Mouse (Mus musculus): ENCODE measurements at regions not wholly inside any gene's neighbourhood (a gene's known extent, or its start where the extent isn't known, plus 50 kb on each side); places are given as distances from the start of the nearest gene placed in this dataset.

- ATAC-seq (ENCODE audit: insufficient read depth) (no peak), DNase-seq (ENCODE audit: low read depth in 3 of 3, low spot score in 3 of 3) (no peak)
- Histone ChIP-seq H3K9ac (replicated peaks) (no peak overlapping the region), H3K4me1 (replicated peaks; ENCODE audit: control insufficient read depth in 2 of 2, insufficient read depth in 2 of 2, low read length in 1 of 2) (no peaks in the 10 kb centered on the region), H3K4me2 (ENCODE audit: low read depth) (no peak overlapping the region), H3K27ac (no peak overlapping the region), H3K36me3 (replicated peaks; ENCODE audit: control insufficient read depth, insufficient read depth, low read depth) (no peaks in the 10 kb centered on the region), H3K4me3 (ENCODE audit: insufficient read depth in 1 of 2, low read depth in 2 of 2, low read length in 2 of 2) (no peak overlapping the region), H3K27me3 (ENCODE audit: control insufficient read depth, insufficient read depth, low read length) (no peaks in the 10 kb centered on the region), H3K9me3 (ENCODE audit: control insufficient read depth, low read length) (no peaks in the 10 kb centered on the region)
- 80% methylated on average over 9 of the region's 9 CpGs for WGBS (ENCODE audit: insufficient replicate concordance)
- TF ChIP-seq CTCF (IDR thresholded peaks at IDR 0.05; ENCODE audit: low read depth): no peak
- TF ChIP-seq EP300 (IDR thresholded peaks at IDR 0.05; ENCODE audit: low read depth): no peak
Observed at GRCm38 (mm10) chr3:137728689-137729088, 57.4 kb downstream of the Gm21962 start.

DNA sequence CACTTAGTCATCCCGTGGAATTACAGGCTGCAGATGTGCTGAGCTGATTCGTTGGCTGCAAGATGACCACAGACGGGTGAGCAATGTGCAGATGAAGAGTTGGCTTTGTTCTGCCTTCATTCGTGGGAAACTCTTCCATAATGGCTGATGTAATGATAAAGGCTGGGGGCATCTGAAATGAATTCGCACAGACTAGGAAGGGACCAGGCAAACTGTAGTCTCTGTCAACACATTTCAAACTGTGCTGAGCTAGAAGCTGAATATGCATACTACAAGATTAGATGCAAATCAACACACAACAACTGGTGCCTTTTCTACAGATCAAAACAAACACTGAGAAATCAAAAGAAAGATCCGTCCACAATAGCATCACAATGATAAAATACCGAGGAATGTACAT lies 58.1 kb downstream of the Gm21962 start:
- no peak overlapping the region for H3K4me2 ChIP-seq (ENCODE audit: low read depth)
- no peaks in the 10 kb centered on the region for H3K9me3 ChIP-seq (ENCODE audit: control insufficient read depth, low read length)
- no peak for DNase-seq (ENCODE audit: low read depth in 3 of 3, low spot score in 3 of 3)
- H3K9ac ChIP-seq (replicated peaks): no peak overlapping the region
- no peak overlapping the region for H3K4me3 ChIP-seq (ENCODE audit: insufficient read depth in 1 of 2, low read depth in 2 of 2, low read length in 2 of 2)
- H3K36me3 ChIP-seq (replicated peaks; ENCODE audit: control insufficient read depth, insufficient read depth, low read depth): no peaks in the 10 kb centered on the region
- ATAC-seq (ENCODE audit: insufficient read depth): no peak
- H3K27me3 ChIP-seq (ENCODE audit: control insufficient read depth, insufficient read depth, low read length): no peaks in the 10 kb centered on the region
- WGBS (ENCODE audit: insufficient replicate concordance): 53% methylated on average over 7 of the region's 7 CpGs
- H3K4me1 ChIP-seq (replicated peaks; ENCODE audit: control insufficient read depth in 2 of 2, insufficient read depth in 2 of 2, low read length in 1 of 2): no peaks in the 10 kb centered on the region
- no peak for TF ChIP-seq CTCF (IDR thresholded peaks at IDR 0.05; ENCODE audit: low read depth)
- no peak for TF ChIP-seq EP300 (IDR thresholded peaks at IDR 0.05; ENCODE audit: low read depth)
- no peak overlapping the region for H3K27ac ChIP-seq

DNA sequence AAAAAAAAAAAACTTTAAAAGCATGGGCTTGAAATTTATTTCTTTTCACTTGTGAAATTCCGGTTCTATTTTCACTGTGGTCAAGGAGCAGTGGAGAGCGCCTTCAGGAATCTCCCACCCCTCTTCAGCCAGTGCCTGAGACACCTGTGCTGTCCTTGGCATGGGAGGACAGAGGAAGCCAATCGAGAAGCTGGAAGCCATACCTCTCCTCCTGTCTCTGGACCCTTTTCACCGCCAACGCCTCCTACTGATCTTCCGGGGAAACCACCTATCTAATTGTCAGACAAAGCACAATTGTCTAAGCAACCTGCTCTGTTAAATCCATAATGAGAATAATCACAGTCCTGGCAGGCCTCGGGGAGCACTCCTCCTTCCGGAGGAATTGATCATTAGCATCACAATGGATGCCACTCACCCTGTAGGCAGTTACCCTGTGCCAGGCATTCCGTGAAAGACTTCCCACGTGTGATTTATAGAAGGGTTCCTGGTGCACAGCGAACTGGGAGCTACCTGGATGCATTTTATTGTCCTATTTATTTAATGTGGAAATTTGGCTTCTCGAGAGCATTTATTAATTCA lies 66.0 kb downstream of the Gm21962 start:
- no peak for TF ChIP-seq CTCF (IDR thresholded peaks at IDR 0.05; ENCODE audit: low read depth)
- no peak for TF ChIP-seq EP300 (IDR thresholded peaks at IDR 0.05; ENCODE audit: low read depth)
- DNase-seq (ENCODE audit: low read depth in 3 of 3, low spot score in 3 of 3) (no peak), ATAC-seq (ENCODE audit: insufficient read depth) (no peak)
- H3K9ac ChIP-seq (replicated peaks): no peak overlapping the region
- 58% methylated on average over 12 of the region's 12 CpGs for WGBS (ENCODE audit: insufficient replicate concordance)
- no peaks in the 10 kb centered on the region for H3K4me1 ChIP-seq (replicated peaks; ENCODE audit: control insufficient read depth in 2 of 2, insufficient read depth in 2 of 2, low read length in 1 of 2)
- H3K4me2 ChIP-seq (ENCODE audit: low read depth): no peak overlapping the region
- H3K36me3 ChIP-seq (replicated peaks; ENCODE audit: control insufficient read depth, insufficient read depth, low read depth): no peaks in the 10 kb centered on the region
- H3K27ac ChIP-seq: no peak overlapping the region
- no peaks in the 10 kb centered on the region for H3K27me3 ChIP-seq (ENCODE audit: control insufficient read depth, insufficient read depth, low read length)
- H3K9me3 ChIP-seq (ENCODE audit: control insufficient read depth, low read length): no peaks in the 10 kb centered on the region
- no peak overlapping the region for H3K4me3 ChIP-seq (ENCODE audit: insufficient read depth in 1 of 2, low read depth in 2 of 2, low read length in 2 of 2)

DNA sequence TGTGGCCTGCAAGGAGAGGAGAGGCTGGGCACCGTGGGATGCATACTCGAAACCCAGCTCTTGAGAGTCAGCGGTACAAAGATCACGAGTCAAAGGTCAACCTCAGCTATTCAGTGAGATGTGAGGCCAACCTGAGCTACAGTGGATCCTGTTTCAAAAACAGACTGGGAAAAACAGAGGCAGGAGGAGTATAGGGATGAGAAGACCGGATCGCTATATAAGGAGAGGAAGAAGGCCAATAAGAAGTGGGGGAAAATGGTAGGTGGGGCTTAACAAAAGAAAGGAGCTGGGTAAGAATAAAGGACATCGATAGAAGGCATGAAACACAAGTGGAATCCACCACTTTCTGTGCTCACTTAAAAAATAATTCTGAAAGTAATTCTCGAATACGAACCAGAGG lies 70.2 kb downstream of the Gm21962 start:
- Histone ChIP-seq H3K36me3 (replicated peaks; ENCODE audit: control insufficient read depth, insufficient read depth, low read depth) (no peaks in the 10 kb centered on the region), H3K4me1 (replicated peaks; ENCODE audit: control insufficient read depth in 2 of 2, insufficient read depth in 2 of 2, low read length in 1 of 2) (no peaks in the 10 kb centered on the region), H3K27me3 (ENCODE audit: control insufficient read depth, insufficient read depth, low read length) (no peaks in the 10 kb centered on the region), H3K4me2 (ENCODE audit: low read depth) (no peak overlapping the region), H3K27ac (no peak overlapping the region), H3K9ac (replicated peaks) (no peak overlapping the region), H3K4me3 (ENCODE audit: insufficient read depth in 1 of 2, low read depth in 2 of 2, low read length in 2 of 2) (no peak overlapping the region), H3K9me3 (ENCODE audit: control insufficient read depth, low read length) (no peaks in the 10 kb centered on the region)
- TF ChIP-seq EP300 (IDR thresholded peaks at IDR 0.05; ENCODE audit: low read depth): no peak
- no peak for TF ChIP-seq CTCF (IDR thresholded peaks at IDR 0.05; ENCODE audit: low read depth)
- 70% methylated on average over 9 of the region's 9 CpGs for WGBS (ENCODE audit: insufficient replicate concordance)
- no peak for DNase-seq (ENCODE audit: low read depth in 3 of 3, low spot score in 3 of 3)
- ATAC-seq (ENCODE audit: insufficient read depth): no peak

- no peak overlapping the region for H3K4me3 ChIP-seq (ENCODE audit: insufficient read depth in 1 of 2, low read depth in 2 of 2, low read length in 2 of 2)
- 62% methylated on average over 4 of the region's 4 CpGs for WGBS (ENCODE audit: insufficient replicate concordance)
- H3K36me3 ChIP-seq (replicated peaks; ENCODE audit: control insufficient read depth, insufficient read depth, low read depth): no peaks in the 10 kb centered on the region
- H3K4me1 ChIP-seq (replicated peaks; ENCODE audit: control insufficient read depth in 2 of 2, insufficient read depth in 2 of 2, low read length in 1 of 2): no peaks in the 10 kb centered on the region
- no peak for DNase-seq (ENCODE audit: low read depth in 3 of 3, low spot score in 3 of 3)
- no peak for ATAC-seq (ENCODE audit: insufficient read depth)
- no peak overlapping the region for H3K4me2 ChIP-seq (ENCODE audit: low read depth)
- TF ChIP-seq CTCF (IDR thresholded peaks at IDR 0.05; ENCODE audit: low read depth) (no peak), EP300 (IDR thresholded peaks at IDR 0.05; ENCODE audit: low read depth) (no peak)
- H3K27me3 ChIP-seq (ENCODE audit: control insufficient read depth, insufficient read depth, low read length): no peaks in the 10 kb centered on the region
- no peak overlapping the region for H3K9ac ChIP-seq (replicated peaks)
- no peaks in the 10 kb centered on the region for H3K9me3 ChIP-seq (ENCODE audit: control insufficient read depth, low read length)
- no peak overlapping the region for H3K27ac ChIP-seq
Observed at GRCm38 (mm10) chr3:137742119-137742518, 70.8 kb downstream of the Gm21962 start.

All from liver, embryonic 14.5 days (tissue).